Mouse (Mus musculus) spleen, postnatal 10 days (tissue): ENCODE data around the gene Cracr2b.
A peak's percentile ranks its signal among the peaks of the same experiment; 100 is the strongest.

Experiments
- DNase-seq, 2 experiments: peaks; one replicate each; pipeline ENCODE4 v3.0.0; 2021 to 2022; ENCODE audit warnings: low spot score in 2 of 2

Gene Cracr2b

GRCm38 (mm10) chr7:141460391-141461113 lies at the start of gene Cracr2b:
TSS of gene Cracr2b (plus strand) at chr7:141461094.
- peak in 1 of 2 experiments; percentile 16 for DNase-seq

- DNase-seq = peak in 1 of 2 experiments; percentile 6
These were observed 49.2 kb upstream of the Cracr2b start for GRCm38 (mm10) chr7:141411667-141412066.

GRCm38 (mm10) chr7:141413331-141413730 lies 47.6 kb upstream of the Cracr2b start:
- peak in 1 of 2 experiments; percentile 31 for DNase-seq

GRCm38 (mm10) chr7:141413809-141414584 lies 46.9 kb upstream of the Cracr2b start, which contains the start of gene Gatd1:
TSS of gene Gatd1 (minus strand) at chr7:141414136.
- peak; percentile 98 to 100 for DNase-seq

GRCm38 (mm10) chr7:141416144-141416841 lies 44.6 kb upstream of the Cracr2b start:
- DNase-seq = no peak

DNA sequence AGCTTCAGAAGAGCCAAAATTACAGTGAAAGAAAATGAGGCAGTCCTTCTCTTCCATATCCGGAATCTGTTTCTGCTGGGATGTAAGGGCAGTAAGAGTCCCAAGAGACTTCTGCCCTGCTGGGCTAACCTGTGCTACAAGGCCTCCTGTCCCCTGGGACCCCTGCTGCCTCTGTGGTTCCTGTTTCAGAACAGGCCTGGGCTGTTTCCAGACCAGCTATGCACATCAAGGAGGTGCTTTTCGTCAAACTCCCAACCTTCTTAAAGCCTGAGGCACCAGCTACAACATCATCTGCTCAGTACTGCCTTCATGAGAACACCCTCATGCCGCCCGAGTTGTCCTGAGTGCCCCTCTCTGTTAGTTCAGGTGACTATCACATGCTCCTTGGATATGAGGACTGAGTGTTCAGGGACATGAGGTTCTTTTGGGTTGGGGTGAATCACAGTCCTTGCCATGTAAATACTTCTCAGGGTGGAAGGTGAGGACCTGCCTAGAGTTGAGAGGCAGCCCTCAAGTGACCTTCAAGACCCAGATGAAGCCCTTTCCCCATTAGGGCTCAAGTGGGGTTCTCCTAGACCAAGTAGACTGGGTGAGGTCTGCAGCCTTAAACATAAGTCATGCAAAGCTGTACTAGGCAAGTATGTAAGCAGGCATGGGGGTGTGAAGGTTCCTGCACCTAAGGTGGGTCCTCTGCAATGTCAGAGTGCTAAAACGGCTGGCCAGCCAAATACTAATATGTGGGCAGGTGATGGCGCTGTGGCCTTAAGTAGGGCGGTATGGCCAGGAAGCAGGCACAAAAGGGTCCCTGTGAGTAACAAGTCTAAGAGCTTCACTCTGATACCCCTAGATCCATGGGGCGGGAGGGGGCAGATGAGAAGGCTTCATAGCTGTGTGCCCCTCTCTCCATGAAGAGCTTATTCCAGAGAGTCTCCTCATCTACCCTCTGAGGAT lies 42.9 kb upstream of the Cracr2b start:
- no peak for DNase-seq

- peak in 1 of 2 experiments; percentile 54 for DNase-seq
These were observed 41.9 kb upstream of the Cracr2b start for GRCm38 (mm10) chr7:141418970-141419369.

GRCm38 (mm10) chr7:141420030-141420702 lies 40.7 kb upstream of the Cracr2b start:
- no peak for DNase-seq

DNA sequence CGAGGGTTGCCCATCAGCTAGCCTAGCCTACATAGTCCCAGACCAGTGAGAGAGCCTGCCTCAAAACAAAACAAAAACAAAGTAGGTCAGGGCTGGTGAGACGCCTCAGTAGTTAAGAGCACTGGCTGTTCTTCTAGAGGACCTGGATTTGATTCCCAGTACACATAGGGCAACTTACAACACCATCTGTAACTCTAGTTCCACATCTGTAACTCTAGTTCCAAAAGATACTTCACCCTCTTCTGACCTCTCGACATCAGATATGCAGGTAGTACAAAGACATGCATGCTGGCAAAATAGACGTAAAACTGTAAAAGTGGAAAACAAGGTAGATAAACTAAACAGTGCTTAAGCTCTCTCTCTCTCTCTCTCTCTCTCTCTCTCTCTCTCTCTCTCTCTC lies 37.1 kb upstream of the Cracr2b start:
- DNase-seq = no peak

GRCm38 (mm10) chr7:141426948-141427730 lies 33.8 kb upstream of the Cracr2b start:
- peak in 1 of 2 experiments; percentile 8 for DNase-seq

DNA sequence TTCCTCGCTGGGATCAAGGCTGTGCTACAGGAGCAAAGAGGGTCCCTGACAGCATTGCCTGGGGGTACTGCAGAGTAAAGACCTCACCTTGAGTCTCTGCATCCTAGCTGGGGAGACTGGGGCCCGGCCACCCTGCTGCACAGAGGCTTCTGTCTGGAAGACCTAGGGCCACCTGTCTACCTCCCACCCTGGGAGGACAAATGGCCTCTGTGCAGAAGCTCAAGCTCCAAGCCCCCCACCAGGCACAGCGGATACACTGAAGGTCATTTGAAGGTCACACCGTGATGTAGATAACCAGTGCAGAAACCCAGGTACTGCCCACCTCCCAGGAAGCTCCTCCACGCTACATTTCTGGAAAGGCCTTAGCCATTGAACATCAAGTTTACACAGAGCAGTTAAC lies 32.2 kb upstream of the Cracr2b start:
- no peak for DNase-seq

- DNase-seq = no peak
These were observed 31.6 kb upstream of the Cracr2b start, which contains the start of gene Cend1 for GRCm38 (mm10) chr7:141429310-141429709. TSS of gene Cend1 (minus strand) at chr7:141429491.

DNA sequence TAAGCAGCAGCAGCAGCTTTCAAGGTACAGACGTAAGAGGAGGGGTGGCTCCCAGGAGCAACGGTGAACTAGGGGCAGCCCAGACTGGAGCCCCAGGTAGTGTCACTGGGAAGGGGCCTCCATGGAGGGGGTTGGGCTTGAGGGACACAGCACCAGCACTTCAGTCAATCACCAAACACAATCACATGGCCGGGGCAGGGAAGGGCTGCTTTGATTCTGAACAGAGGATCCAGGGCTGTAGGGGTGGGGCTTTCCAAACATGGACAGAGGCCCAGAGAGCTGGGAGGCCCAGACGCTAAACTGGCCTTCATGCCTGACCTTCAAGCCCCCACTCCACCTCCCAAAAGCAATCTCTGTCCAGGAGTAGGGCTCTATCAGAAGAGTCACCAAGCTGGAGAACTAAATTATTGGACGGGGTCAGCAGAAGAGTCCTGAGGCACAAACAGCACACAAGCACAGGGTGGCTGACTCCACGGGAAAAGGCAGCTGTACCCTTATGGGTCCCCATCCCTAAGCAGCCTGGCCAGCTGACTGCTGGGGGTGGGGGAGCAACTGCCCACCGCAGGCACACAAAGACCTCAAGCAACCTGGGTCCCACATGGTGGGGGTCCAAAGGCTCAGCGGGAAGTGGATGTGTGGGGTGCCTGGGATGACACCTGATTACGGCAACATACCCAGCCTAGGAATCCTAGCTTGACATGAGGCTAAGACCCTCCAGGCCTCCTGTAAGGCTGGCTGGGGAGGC lies 30.9 kb upstream of the Cracr2b start:
- DNase-seq = peak; percentile 5 to 15

DNA sequence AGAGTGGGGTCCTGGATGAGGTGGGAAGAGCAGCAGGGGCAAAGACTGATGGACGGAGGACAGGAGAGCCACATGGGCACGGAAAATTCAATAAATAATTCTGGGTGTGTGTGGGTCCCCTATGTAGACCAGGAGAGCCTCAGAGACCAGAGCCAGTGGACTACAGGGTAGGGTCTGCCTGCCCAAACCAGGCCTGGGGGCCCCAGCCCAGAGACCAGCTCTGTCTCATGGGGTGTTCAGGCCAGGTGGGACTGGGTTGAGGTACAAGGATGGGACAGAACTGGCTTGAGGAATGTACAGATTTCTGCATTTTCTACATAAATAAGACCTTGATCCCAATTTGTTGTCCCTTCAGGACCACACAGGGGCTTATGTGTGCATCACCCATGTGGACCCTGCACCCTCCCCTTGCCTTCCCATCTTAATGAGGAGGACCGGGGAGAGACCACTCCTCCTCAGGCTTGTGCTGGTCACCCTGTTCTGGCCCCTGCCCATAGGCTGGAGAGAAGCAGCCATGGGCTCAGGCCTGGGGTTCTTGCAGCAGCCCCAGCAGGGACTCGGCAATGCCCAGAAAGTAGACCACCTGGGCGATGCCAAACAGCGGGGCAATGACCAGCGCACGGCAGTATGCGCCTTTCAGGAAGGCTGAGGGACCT lies 30.2 kb upstream of the Cracr2b start:
- DNase-seq = peak in 1 of 2 experiments; percentile 13

DNA sequence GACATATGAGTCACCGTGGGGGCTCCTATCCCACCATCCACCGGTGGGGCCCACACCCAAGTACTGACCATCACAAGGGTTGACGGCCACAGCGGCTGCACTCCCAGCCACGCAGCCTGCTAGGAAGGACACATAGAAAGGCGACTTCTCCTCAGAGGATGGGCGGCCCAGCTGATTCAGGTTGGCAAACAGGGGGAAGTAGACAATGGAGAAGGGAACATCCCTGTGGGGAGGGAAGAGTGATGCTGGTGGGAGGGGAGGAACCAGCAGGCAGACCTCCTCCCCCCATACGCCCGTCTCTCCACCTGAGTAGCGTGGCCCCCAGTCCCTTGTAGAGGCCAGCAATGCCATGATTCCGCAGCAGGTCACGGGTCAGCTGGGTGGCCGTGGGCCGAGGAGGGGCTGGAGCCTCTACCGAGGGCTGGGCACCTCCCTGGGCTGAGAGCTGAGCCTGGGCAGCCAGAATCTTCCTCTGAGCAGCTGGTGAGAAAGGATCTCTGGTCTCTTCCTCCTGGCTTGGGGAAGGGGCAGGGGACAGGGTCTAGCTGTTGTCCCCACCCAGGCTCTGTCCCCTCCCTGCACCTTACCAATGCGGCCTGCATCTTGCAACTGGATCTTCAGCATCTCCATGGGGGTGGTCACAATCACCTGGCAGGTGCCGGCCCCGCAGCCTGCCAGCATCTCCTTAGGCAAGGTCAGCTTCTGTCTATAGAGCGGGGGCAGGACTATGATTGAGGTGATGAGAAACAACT lies 29.3 kb upstream of the Cracr2b start:
- DNase-seq = peak in 1 of 2 experiments; percentile 15

DNA sequence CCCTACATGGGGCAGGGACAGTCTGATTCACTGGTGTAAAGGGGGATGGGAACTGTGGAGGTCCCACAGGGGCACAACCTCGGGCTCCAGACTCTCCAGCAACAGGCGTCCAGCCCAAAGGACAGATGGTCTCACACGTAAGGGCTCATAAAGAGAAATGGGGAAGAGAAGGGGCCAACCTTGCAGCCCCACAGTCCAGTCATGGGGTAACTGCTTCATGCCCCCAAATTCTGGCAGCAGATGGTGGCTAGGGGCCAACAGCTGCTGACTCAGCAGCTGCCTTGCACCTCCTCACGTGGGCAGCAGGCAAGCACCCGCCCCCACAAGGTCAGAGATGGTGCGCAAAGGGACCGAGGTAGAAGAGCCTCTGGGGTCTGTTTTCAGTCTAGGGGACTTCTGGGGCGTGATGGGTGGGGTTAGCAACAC lies 28.7 kb upstream of the Cracr2b start:
- DNase-seq = peak in 1 of 2 experiments; percentile 38

DNA sequence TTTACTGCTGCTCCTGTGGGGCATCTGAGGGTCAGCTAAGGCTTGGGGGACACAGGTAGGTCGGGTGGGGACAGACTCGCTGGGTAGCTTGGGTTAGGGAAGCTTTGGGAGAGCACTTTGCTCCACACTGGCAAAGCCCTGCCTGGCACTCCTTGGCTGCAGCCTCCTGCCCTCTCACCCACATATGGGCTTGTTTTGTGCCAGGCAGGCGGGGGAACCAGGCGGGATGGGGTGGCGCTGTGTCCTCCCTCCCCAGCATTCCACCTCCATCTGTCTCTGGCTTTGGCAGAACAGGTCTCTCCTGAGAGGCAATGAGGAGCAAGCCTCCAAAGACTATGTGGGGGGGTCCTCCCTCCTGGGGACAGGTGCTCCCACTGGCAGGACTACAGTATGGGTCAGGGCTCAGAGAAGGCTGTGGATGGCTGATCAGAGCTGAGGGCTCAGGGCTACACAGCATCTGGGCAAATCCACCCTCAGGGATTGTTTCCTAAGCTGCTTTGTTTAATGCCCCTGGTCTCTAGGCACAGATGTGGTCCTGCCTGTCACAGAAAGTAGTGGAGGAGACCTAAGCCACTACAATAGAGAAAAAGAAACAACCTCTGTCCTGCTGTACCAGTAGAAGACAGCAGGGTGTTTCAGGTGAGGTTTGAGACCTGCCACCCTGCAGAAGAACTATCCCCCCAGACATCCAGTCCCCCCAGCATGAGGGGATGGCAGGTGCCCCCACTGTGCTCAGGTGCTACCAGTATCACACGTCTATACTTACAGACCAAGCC lies 28.0 kb upstream of the Cracr2b start:
- no peak for DNase-seq
